In the genomic region with DNA sequence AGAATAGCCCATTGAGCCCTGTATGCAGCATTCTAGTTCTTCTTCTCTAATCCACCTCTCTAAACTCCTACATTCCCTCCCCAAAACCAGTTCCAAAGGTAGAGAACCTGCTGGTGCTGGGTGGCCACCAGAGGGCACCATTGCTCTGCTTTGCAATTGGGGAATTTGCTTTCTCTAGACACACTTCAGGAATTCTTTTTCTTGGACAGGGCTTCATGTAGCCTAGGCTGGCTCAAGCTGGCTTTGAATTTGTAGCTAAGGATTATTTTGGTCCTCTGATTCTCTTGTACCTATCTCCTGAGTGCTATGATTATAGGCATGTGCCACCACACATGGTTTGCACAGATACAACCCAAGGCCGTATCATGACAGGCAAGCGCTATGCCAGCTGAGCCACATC, we compare ENCODE assay signal across 8 mouse cellular contexts. TPM values are rescaled to one million over a fixed set of nuclear protein-coding genes. Genes with fewer than 3 reads are reported as not detected.
DNase-seq lines count a peak whose midpoint lies in the region; ATAC-seq lines count a peak whose summit lies in the region.

No protein-coding gene starts in this region.

- H3K4me2 ChIP-seq in hindbrain, embryonic 16.5 days (ENCODE audit: low read length) = no peak overlapping the region

- no peak overlapping the region for H3K9ac ChIP-seq in hindbrain, embryonic 16.5 days (ENCODE audit: low read depth, low read length)

- H3K4me1 ChIP-seq in hindbrain, embryonic 16.5 days (ENCODE audit: control insufficient read depth, insufficient read depth, low read depth, low read length) = peaks cover 23% of the 10 kb centered on the region

- DNase-seq in R1 (ENCODE audit: low read depth, low spot score) = peak; percentile 88
- DNase-seq in cerebellum, adult 9-10 months = peak; percentile 72
- DNase-seq in forelimb bud, embryonic 11.5 days (ENCODE audit: low read depth, low spot score) = peak; percentile 90
- peak; percentile 67 to 90 for DNase-seq in left cerebral cortex, postnatal 10 days (ENCODE audit: extremely low spot score in 1 of 2, low spot score in 2 of 2)
- DNase-seq in mesoderm, embryonic 11.5 days (ENCODE audit: low read depth, low spot score) = peak; percentile 89
- DNase-seq in right cerebral cortex, postnatal 25 days = peak; percentile 75

- H3K36me3 ChIP-seq in hindbrain, embryonic 16.5 days (ENCODE audit: control insufficient read depth, insufficient read depth, low read length) = peaks cover 23% of the 10 kb centered on the region

- ATAC-seq in hindbrain, embryonic 16.5 days = peak; percentile 58
- no peak for ATAC-seq in activated CD4-positive, CD25-positive, alpha-beta regulatory T cell, adult 4 months

- intact Hi-C loops in left cerebral cortex, postnatal 10 days (cut with DNase I) = loop anchor here (2.0 kb wide), 2 partner anchors 27 to 135 kb away; no protein-coding TSS in a partner anchor

- no peaks in the 10 kb centered on the region for H3K9me3 ChIP-seq in hindbrain, embryonic 16.5 days (ENCODE audit: control insufficient read depth, low read length)

- H3K4me3 ChIP-seq in hindbrain, embryonic 16.5 days (ENCODE audit: low read length) = no peak overlapping the region

- H3K27ac ChIP-seq in hindbrain, embryonic 16.5 days (ENCODE audit: low read depth, low read length) = no peak overlapping the region

- H3K27me3 ChIP-seq in hindbrain, embryonic 16.5 days (replicated peaks; ENCODE audit: control insufficient read depth, insufficient read depth, low read length) = no peaks in the 10 kb centered on the region

- WGBS in hindbrain, embryonic 16.5 days = 93% methylated on average over 2 of the region's 2 CpGs

RNA-seq across cellular contexts. Expression of gene Rrnad1, which starts 5.3 kb away (rescaled TPM):
- 20.5 and 24.8 TPM in 2 replicates for polyA plus RNA-seq in hindbrain, embryonic 16.5 days (2015; fragmentation: Nextera tagmentation; extraction: Ambion mirVana)
- 10 to 100 TPM; 16.6 to 18.8 TPM for total RNA-seq in left cerebral cortex, postnatal 10 days (2021)
- polyA plus RNA-seq in activated CD4-positive, CD25-positive, alpha-beta regulatory T cell, adult 4 months (2017; shearing (Covaris generic)) = 10 to 100 TPM; 16.3 to 19.7 TPM

RNA-seq across cellular contexts. Expression of gene Isg20l2, which starts 5.7 kb away (rescaled TPM):
- polyA plus RNA-seq in hindbrain, embryonic 16.5 days (2015; fragmentation: Nextera tagmentation; extraction: Ambion mirVana) = 22.7 and 28.9 TPM in 2 replicates
- 10 to 100 TPM; 17.0 to 17.3 TPM for total RNA-seq in left cerebral cortex, postnatal 10 days (2021)
- 10 to 100 TPM; 17.8 to 18.5 TPM for polyA plus RNA-seq in activated CD4-positive, CD25-positive, alpha-beta regulatory T cell, adult 4 months (2017; shearing (Covaris generic))

RNA-seq across cellular contexts. Expression of gene Crabp2, which starts 12.7 kb away (rescaled TPM):
- 49.1 and 52.4 TPM in 2 replicates for polyA plus RNA-seq in hindbrain, embryonic 16.5 days (2015; fragmentation: Nextera tagmentation; extraction: Ambion mirVana)
- 1 to 10 TPM; 4.9 to 5.7 TPM for total RNA-seq in left cerebral cortex, postnatal 10 days (2021)
- not detected for polyA plus RNA-seq in activated CD4-positive, CD25-positive, alpha-beta regulatory T cell, adult 4 months (2017; shearing (Covaris generic))

RNA-seq across cellular contexts. Expression of gene Mrpl24, which starts 16.5 kb away (rescaled TPM):
- 48.3 and 49.1 TPM in 2 replicates for polyA plus RNA-seq in hindbrain, embryonic 16.5 days (2015; fragmentation: Nextera tagmentation; extraction: Ambion mirVana)
- total RNA-seq in left cerebral cortex, postnatal 10 days (2021) = 10 to 100 TPM; 45.7 to 50.5 TPM
- polyA plus RNA-seq in activated CD4-positive, CD25-positive, alpha-beta regulatory T cell, adult 4 months (2017; shearing (Covaris generic)) = 100 to 1,000 TPM; 158 to 159 TPM

RNA-seq across cellular contexts. Expression of gene Hdgf, which starts 29.7 kb away (rescaled TPM):
- polyA plus RNA-seq in hindbrain, embryonic 16.5 days (2015; fragmentation: Nextera tagmentation; extraction: Ambion mirVana) = 79.7 and 110 TPM in 2 replicates
- total RNA-seq in left cerebral cortex, postnatal 10 days (2021) = 100 to 1,000 TPM; 120 to 123 TPM
- polyA plus RNA-seq in activated CD4-positive, CD25-positive, alpha-beta regulatory T cell, adult 4 months (2017; shearing (Covaris generic)) = 10 to 100 TPM; 45.5 to 51.5 TPM

Comparison
In these comparisons a context has a peak if more than half of its experiments do, and no peak if none do; other contexts are left out.
1. RNA of gene Crabp2, which starts 12.7 kb away (polyA plus RNA-seq): 49.1 to 52.4 TPM in hindbrain, embryonic 16.5 days; not detected in activated CD4-positive, CD25-positive, alpha-beta regulatory T cell, adult 4 months; every median in the first group is over 10 times any median in the second.
2. Peak in every context shown above with its lines, with median percentiles within 50 percentile points of each other: DNase-seq.